Mouse (Mus musculus): ENCODE results near the gene Hspb6. TPM values are rescaled to one million over a fixed set of nuclear protein-coding genes. Genes with fewer than 3 reads are reported as not detected.

Gene Hspb6
- total RNA-seq, 1 experiment from 2014 or later = 29.4 TPM

GRCm38 (mm10) chr7:30586455-30587020 lies 34.6 kb downstream of the Hspb6 start:
- DNase-seq = no peak

- DNase-seq = peak; percentile 72
Observed at GRCm38 (mm10) chr7:30587842-30588667, 36.1 kb downstream of the Hspb6 start.

- DNase-seq = peak; percentile 98
Observed at GRCm38 (mm10) chr7:30588676-30589434, 36.9 kb downstream of the Hspb6 start, which contains the start of gene Kmt2b. Kmt2b (minus strand) TSS chr7:30588726.

GRCm38 (mm10) chr7:30589435-30590301 lies 37.7 kb downstream of the Hspb6 start:
- DNase-seq = peak; percentile 90

GRCm38 (mm10) chr7:30590927-30591604 lies 39.1 kb downstream of the Hspb6 start:
- DNase-seq = no peak

- DNase-seq = no peak
Observed at GRCm38 (mm10) chr7:30591605-30591951, 39.6 kb downstream of the Hspb6 start.

- DNase-seq = no peak
Observed at GRCm38 (mm10) chr7:30592772-30593423, 40.9 kb downstream of the Hspb6 start.

GRCm38 (mm10) chr7:30593579-30594509 lies 41.9 kb downstream of the Hspb6 start:
- DNase-seq = no peak

GRCm38 (mm10) chr7:30594510-30595024 lies 42.6 kb downstream of the Hspb6 start:
- DNase-seq = no peak

- no peak for DNase-seq
Observed at GRCm38 (mm10) chr7:30596093-30596492, 44.1 kb downstream of the Hspb6 start.

GRCm38 (mm10) chr7:30596811-30597210 lies 44.8 kb downstream of the Hspb6 start:
- no peak for DNase-seq

GRCm38 (mm10) chr7:30598786-30599185 lies 46.8 kb downstream of the Hspb6 start, which contains the start of gene Zbtb32:
Zbtb32 (minus strand) TSS chr7:30598909.
- no peak for DNase-seq

- peak; percentile 96 for DNase-seq
Observed at GRCm38 (mm10) chr7:30599933-30600353, 48.0 kb downstream of the Hspb6 start.

- no peak for DNase-seq
Observed at GRCm38 (mm10) chr7:30600651-30601050, 48.7 kb downstream of the Hspb6 start.

- no peak for DNase-seq
Observed at GRCm38 (mm10) chr7:30602583-30602982, 50.6 kb downstream of the Hspb6 start.

GRCm38 (mm10) chr7:30604424-30604823 lies 52.4 kb downstream of the Hspb6 start:
- DNase-seq = no peak

- DNase-seq = no peak
Observed at GRCm38 (mm10) chr7:30604944-30605343, 53.0 kb downstream of the Hspb6 start.

Measured in adrenal gland, postnatal 14 days (tissue).